Mouse (Mus musculus): Measurements from ENCODE around the gene Tuba1b. TPM values are rescaled to one million over a fixed set of nuclear protein-coding genes. Genes with fewer than 3 reads are reported as not detected.

Tuba1b gene
- polyA plus RNA-seq, 1 experiment from 2014 or later = 423 TPM

DNA sequence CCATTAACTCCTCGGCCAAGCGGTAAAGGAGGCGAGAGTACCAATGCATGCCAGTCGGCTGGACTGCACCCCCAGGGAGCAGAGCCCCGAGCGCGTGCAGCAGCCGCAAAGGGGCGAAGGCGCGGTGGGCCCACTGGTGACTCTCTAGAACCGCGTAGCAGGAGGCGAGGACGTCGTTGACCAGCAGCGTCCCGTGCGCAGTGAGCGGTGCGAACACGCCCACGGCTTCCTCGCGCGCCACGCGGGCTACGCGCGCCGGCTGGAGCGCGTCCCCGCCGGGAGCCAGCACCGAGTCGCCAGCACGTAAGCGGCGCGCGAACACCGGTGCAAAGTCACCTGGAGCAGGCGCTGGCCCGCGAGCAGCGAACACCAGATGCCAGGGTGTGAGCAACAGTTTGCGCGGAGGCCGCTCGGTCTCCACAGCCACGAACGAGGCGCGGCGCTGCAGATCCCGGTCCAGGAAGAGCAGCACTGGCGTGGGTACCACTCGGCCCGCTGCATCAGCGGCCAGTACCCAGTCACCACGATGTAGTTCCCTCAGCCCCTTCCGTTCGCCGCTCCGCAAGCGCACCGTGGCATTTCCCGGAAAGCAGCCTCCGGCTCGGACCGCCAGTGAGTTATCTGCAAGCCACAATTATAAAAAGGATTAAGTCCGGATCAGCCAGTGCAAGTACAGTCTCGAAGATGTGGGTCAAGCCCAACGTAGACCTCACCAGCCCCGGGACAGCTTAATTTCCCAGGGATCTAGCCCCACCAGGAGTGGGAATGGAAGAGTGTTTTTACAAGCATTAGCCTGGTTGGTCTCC is 40.2 kb downstream of the Tuba1b start, which contains the start of gene Rhebl1:
TSS of gene Rhebl1 (minus strand) at position 601 of the 806 bp plus-strand sequence.
- Histone ChIP-seq H3K4me1 (ENCODE audit: insufficient read depth) (peaks cover 31% of the 10 kb centered on the region), H3K27ac (ENCODE audit: low read depth) (no peak within 1 kb of the TSS), H3K9ac (replicated peaks) (peak within 1 kb of the TSS; percentile 34), H3K9me3 (ENCODE audit: low read length) (no peaks in the 10 kb centered on the region), H3K4me3 (ENCODE audit: low read depth, low read length) (peak within 1 kb of the TSS; percentile 59), H3K4me2 (ENCODE audit: low read depth, low read length) (peak within 1 kb of the TSS; percentile 93), H3K27me3 (ENCODE audit: insufficient read depth, low read length) (peaks cover 65% of the 10 kb centered on the region), H3K36me3 (replicated peaks; ENCODE audit: insufficient read depth, low read length) (no peaks in the 10 kb centered on the region)
- DNase-seq (no peak), ATAC-seq (0 out of 2 replicates have a peak, but pooled peaks have one; percentile 9)
- WGBS (ENCODE audit: insufficient replicate concordance) = 1% methylated on average over 77 of the region's 77 CpGs
- TF ChIP-seq CTCF (IDR thresholded peaks at IDR 0.05; ENCODE audit: low read depth) (no peak), EP300 (IDR thresholded peaks at IDR 0.05; ENCODE audit: low read depth) (no peak)

GRCm38 (mm10) chr15:98893036-98893435 is 41.3 kb downstream of the Tuba1b start:
- no peak for TF ChIP-seq EP300 (IDR thresholded peaks at IDR 0.05; ENCODE audit: low read depth)
- TF ChIP-seq CTCF (IDR thresholded peaks at IDR 0.05; ENCODE audit: low read depth) = no peak
- H3K36me3 ChIP-seq (replicated peaks; ENCODE audit: insufficient read depth, low read length) = no peaks in the 10 kb centered on the region
- no peak overlapping the region for H3K4me2 ChIP-seq (ENCODE audit: low read depth, low read length)
- no peak overlapping the region for H3K9ac ChIP-seq (replicated peaks)
- peaks cover 54% of the 10 kb centered on the region for H3K27me3 ChIP-seq (ENCODE audit: insufficient read depth, low read length)
- WGBS (ENCODE audit: insufficient replicate concordance) = 62% methylated on average over 4 of the region's 4 CpGs
- H3K4me1 ChIP-seq (ENCODE audit: insufficient read depth) = peaks cover 29% of the 10 kb centered on the region
- H3K4me3 ChIP-seq (ENCODE audit: low read depth, low read length) = no peak overlapping the region
- H3K27ac ChIP-seq (ENCODE audit: low read depth) = no peak overlapping the region
- no peak for ATAC-seq
- DNase-seq = no peak
- no peaks in the 10 kb centered on the region for H3K9me3 ChIP-seq (ENCODE audit: low read length)

DNA sequence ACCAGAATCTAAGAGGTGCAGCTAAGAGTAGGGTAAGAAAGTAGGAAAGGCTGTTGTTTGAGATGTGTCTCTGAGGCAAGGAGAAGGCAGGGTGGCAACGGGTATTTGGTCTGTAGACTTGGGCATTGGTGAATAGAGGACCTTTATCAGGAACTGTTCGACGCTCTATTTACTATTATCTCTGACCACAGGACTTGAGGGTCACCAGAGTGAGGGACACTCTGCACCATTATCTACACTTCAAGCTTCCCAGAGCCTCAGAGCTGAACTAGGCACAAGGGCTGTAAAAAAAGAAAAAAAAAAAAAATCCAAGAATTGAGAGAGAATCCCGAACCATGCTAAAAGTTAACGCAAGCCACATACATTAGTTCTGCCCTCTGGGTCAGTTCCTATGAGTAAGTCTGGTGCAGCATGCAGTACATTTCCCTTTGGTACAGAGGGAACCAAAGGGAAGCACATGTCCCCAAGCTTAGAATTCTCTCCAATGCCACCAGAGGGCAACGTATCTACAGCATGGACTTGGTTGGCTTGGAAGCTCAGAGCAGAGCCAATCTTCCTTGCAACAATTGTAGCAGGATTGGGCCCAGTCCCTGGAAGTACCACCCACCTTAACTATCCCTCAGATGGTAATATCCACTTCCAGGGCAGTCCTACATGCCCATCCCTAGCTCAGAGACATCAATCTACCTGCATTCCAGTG is 42.3 kb downstream of the Tuba1b start:
- ATAC-seq (peak; percentile 83), DNase-seq (peak; percentile 51)
- 14% methylated on average over 6 of the region's 6 CpGs for WGBS (ENCODE audit: insufficient replicate concordance)
- Histone ChIP-seq H3K27me3 (ENCODE audit: insufficient read depth, low read length) (peaks cover 45% of the 10 kb centered on the region), H3K36me3 (replicated peaks; ENCODE audit: insufficient read depth, low read length) (no peaks in the 10 kb centered on the region), H3K9ac (replicated peaks) (no peak overlapping the region), H3K27ac (ENCODE audit: low read depth) (no peak overlapping the region), H3K4me3 (ENCODE audit: low read depth, low read length) (no peak overlapping the region), H3K4me1 (ENCODE audit: insufficient read depth) (peaks cover 27% of the 10 kb centered on the region), H3K4me2 (ENCODE audit: low read depth, low read length) (no peak overlapping the region), H3K9me3 (ENCODE audit: low read length) (no peaks in the 10 kb centered on the region)
- TF ChIP-seq EP300 (IDR thresholded peaks at IDR 0.05; ENCODE audit: low read depth) (no peak), CTCF (IDR thresholded peaks at IDR 0.05; ENCODE audit: low read depth) (peak; percentile 96)

- DNase-seq = no peak
- no peaks in the 10 kb centered on the region for H3K9me3 ChIP-seq (ENCODE audit: low read length)
- H3K9ac ChIP-seq (replicated peaks) = no peak overlapping the region
- H3K27ac ChIP-seq (ENCODE audit: low read depth) = no peak overlapping the region
- H3K4me3 ChIP-seq (ENCODE audit: low read depth, low read length) = no peak overlapping the region
- H3K4me1 ChIP-seq (ENCODE audit: insufficient read depth) = peaks cover 25% of the 10 kb centered on the region
- H3K27me3 ChIP-seq (ENCODE audit: insufficient read depth, low read length) = peaks cover 37% of the 10 kb centered on the region
- WGBS (ENCODE audit: insufficient replicate concordance) = 33% methylated on average over 19 of the region's 19 CpGs
- no peak for TF ChIP-seq CTCF (IDR thresholded peaks at IDR 0.05; ENCODE audit: low read depth)
- TF ChIP-seq EP300 (IDR thresholded peaks at IDR 0.05; ENCODE audit: low read depth) = no peak
- no peak for ATAC-seq
- no peaks in the 10 kb centered on the region for H3K36me3 ChIP-seq (replicated peaks; ENCODE audit: insufficient read depth, low read length)
- H3K4me2 ChIP-seq (ENCODE audit: low read depth, low read length) = peak overlapping the region; percentile 15; the same call in 1 of the 2 replicates
Observed at GRCm38 (mm10) chr15:98891198-98891742, 43.1 kb downstream of the Tuba1b start.

DNA sequence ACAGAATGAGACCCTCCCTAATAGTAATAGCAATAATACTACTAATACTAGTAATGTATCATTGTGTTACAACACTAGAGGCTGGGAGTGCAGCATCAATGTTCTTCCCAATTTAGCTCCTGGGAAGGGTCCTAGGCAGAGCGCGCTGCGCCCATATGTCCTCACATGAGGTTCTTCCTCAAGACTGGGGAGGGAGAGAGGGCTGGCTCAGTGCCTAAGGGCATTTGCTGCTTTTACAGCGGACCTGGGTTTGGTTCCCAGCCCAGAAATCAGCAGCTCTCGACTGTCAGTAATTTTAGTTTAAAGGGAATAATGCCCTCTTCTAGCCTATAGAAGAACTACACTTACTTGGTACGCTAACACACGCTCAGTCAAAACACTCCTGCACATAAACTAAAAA is 46.8 kb downstream of the Tuba1b start:
- H3K4me2 ChIP-seq (ENCODE audit: low read depth, low read length) = no peak overlapping the region
- 80% methylated on average over 7 of the region's 7 CpGs for WGBS (ENCODE audit: insufficient replicate concordance)
- ATAC-seq = no peak
- no peak overlapping the region for H3K4me3 ChIP-seq (ENCODE audit: low read depth, low read length)
- no peak for TF ChIP-seq CTCF (IDR thresholded peaks at IDR 0.05; ENCODE audit: low read depth)
- no peak for TF ChIP-seq EP300 (IDR thresholded peaks at IDR 0.05; ENCODE audit: low read depth)
- no peak for DNase-seq
- no peaks in the 10 kb centered on the region for H3K36me3 ChIP-seq (replicated peaks; ENCODE audit: insufficient read depth, low read length)
- H3K27me3 ChIP-seq (ENCODE audit: insufficient read depth, low read length) = no peaks in the 10 kb centered on the region; the same call in 1 of the 2 replicates
- H3K9me3 ChIP-seq (ENCODE audit: low read length) = no peaks in the 10 kb centered on the region
- no peak overlapping the region for H3K9ac ChIP-seq (replicated peaks)
- H3K4me1 ChIP-seq (ENCODE audit: insufficient read depth) = no peaks in the 10 kb centered on the region
- H3K27ac ChIP-seq (ENCODE audit: low read depth) = no peak overlapping the region
